Mouse (Mus musculus) layer of hippocampus, postnatal 10 days (tissue): Measurements from ENCODE around the gene Muc3. TPM values are rescaled to one million over a fixed set of nuclear protein-coding genes. Genes with fewer than 3 reads are reported as not detected.

ENCODE experiments used
- DNase-seq, 2 experiments: peaks; one replicate each; pipeline ENCODE4 v3.0.0; 2021; ENCODE audit warnings: low spot score in 2 of 2
- total RNA-seq, 2 experiments: library from RNA; stranded (reverse); gene quantifications; 2 replicates each; pipeline ENCODE4 v1.2.3; 2021

Gene Muc3
- total RNA-seq, 2 experiments from 2014 or later = not detected

GRCm38 (mm10) chr5:137095135-137095534, 54.0 kb downstream of the Muc3 start:
- DNase-seq = no peak

DNA sequence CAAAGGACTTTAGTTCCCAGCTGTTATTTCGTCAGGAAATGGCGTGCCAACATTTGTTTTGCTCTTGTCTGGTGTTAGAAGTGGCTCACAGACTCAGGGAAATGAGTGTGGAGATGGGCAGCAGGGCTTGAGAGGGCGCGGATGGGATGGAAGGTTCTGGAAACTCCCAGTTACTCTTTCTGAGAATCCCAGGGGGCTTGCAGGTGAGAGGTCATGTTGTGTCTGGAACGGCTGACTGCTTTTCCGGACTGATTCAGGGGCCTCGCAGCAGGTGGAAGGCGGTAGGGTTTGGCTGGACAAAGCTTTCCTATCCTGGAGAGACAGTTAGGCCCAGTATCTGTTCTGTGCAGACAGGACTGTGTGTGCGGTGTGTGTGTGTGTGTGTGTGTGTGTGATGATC, 55.4 kb downstream of the Muc3 start:
- no peak for DNase-seq

DNA sequence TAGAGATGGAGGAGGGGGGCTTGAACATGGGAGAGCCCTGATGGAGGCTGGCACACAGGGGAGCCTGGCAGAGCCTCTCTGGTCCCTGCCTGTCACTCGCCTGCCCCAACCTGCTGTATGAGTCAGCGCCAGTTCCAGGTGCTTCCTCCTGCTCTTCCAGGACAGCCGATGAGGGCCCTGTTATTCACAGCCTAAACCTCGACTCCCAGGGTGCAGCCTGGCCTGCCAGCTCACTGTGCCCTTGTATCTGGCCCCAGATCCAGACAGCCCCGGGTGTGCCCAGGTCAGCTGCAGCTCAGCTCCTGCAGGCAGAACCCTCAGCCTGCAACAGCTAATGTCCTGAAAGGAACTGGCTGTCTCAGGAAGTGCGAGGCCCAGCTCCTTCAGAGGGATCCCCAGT, 57.6 kb downstream of the Muc3 start:
- no peak for DNase-seq

GRCm38 (mm10) chr5:137090870-137091269, 58.3 kb downstream of the Muc3 start:
- DNase-seq = no peak

- DNase-seq = no peak
Measured at GRCm38 (mm10) chr5:137087410-137087809, 61.7 kb downstream of the Muc3 start.

- DNase-seq = no peak
Measured at GRCm38 (mm10) chr5:137085731-137086130, 63.4 kb downstream of the Muc3 start.

DNA sequence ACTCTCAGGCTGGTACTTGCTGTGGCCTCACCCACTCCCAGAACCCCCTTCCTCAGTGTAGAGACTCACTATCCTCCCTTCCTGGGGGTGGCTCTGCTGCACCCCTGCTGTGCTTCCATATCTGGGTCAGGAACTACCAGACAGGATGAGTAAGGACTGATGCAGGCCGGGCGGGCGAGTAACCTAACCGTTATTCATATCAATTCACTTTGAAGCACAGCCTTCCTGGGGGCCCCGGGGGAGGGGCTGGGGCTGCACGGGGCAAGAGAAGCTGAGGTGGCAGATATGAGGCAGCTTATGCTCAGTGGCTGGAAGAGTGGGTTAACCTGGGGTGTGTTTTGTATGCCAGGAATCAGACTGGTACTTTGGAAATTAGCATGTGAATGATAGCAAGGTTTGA, 64.1 kb downstream of the Muc3 start:
- DNase-seq = no peak

Other genes with a start within 250 kb of the Muc3 start
- gene Ift22, start 241.2 kb downstream of the Muc3 start, total RNA-seq = 10 to 100 TPM; 68.9 to 70.8 TPM
- gene Fis1, start 196.0 kb downstream of the Muc3 start, total RNA-seq = 100 to 1,000 TPM; 196 to 209 TPM
- not detected for gene Cldn15, start 182.7 kb downstream of the Muc3 start, total RNA-seq
- 10 to 100 TPM; 38.5 to 44.0 TPM for gene Plod3, start 162.3 kb downstream of the Muc3 start, total RNA-seq
- 10 to 100 TPM; 78.6 to 84.6 TPM for gene Znhit1, start 161.3 kb downstream of the Muc3 start, total RNA-seq
- gene Vgf, start 122.9 kb downstream of the Muc3 start, total RNA-seq = 100 to 1,000 TPM; 253 to 268 TPM
- gene Ap1s1, start 103.2 kb downstream of the Muc3 start, total RNA-seq = 100 to 1,000 TPM; 187 to 196 TPM
- gene Serpine1, start 77.1 kb downstream of the Muc3 start, total RNA-seq = under 1 TPM; 0.80 to 0.96 TPM
- 1 to 10 TPM; 4.8 to 5.2 TPM for gene Trim56, start 33.1 kb downstream of the Muc3 start, total RNA-seq
- 1 to 10 TPM; 3.5 to 5.2 TPM for gene Muc3a, start 63.1 kb upstream of the Muc3 start, total RNA-seq
- gene Ache, start 138.2 kb upstream of the Muc3 start, total RNA-seq = 10 to 100 TPM; 93.0 to 97.4 TPM
- gene Ufsp1, start 145.3 kb upstream of the Muc3 start, total RNA-seq = 10 to 100 TPM; 20.4 to 21.8 TPM
- 100 to 1,000 TPM; 188 to 191 TPM for gene Srrt, start 158.4 kb upstream of the Muc3 start, total RNA-seq
- gene Trip6, start 165.1 kb upstream of the Muc3 start, total RNA-seq = 1 to 10 TPM; 6.2 to 7.7 TPM
- gene Slc12a9, start 184.3 kb upstream of the Muc3 start, total RNA-seq = 10 to 100 TPM; 28.8 to 30.7 TPM
- 1 to 10 TPM; 8.3 to 9.3 TPM for gene Ephb4, start 200.8 kb upstream of the Muc3 start, total RNA-seq